Mouse (Mus musculus) kidney, adult 2 months (tissue): ENCODE data around the gene Wscd2. TPM values are rescaled to one million over a fixed set of nuclear protein-coding genes. Genes with fewer than 3 reads are reported as not detected.

Experiments used
- DNase-seq: peaks from one replicate; pipeline ENCODE4 v3.0.0; 2021
- H3K27ac ChIP-seq: fragments of 200-500 bp; 2 replicates; pipeline ENCODE4 v1.5.1; 2012; ENCODE audit warnings: low read depth, low read length, control low read depth, inconsistent platforms; ENCODE audit not compliant: insufficient read depth
- H3K27me3 ChIP-seq: fragments of 200-500 bp; replicated peaks from 2 replicates; pipeline ENCODE4 v1.6.1; 2012; ENCODE audit warnings: mild to moderate bottlenecking, moderate library complexity, low read length, inconsistent platforms; ENCODE audit not compliant: control insufficient read depth, insufficient read depth
- H3K36me3 ChIP-seq: fragments of 200-500 bp; 2 replicates; pipeline ENCODE4 v1.6.1; 2012; ENCODE audit warnings: mild to moderate bottlenecking, moderate library complexity, low read length, inconsistent platforms; ENCODE audit not compliant: control insufficient read depth, insufficient read depth
- H3K4me1 ChIP-seq: fragments of 200-500 bp; 2 replicates; pipeline ENCODE4 v1.6.1; 2011; ENCODE audit warnings: low read length; ENCODE audit not compliant: control insufficient read depth, insufficient read depth
- H3K4me3 ChIP-seq: fragments of 200-500 bp; 2 replicates; pipeline ENCODE4 v1.5.1; 2011; ENCODE audit warnings: mild to moderate bottlenecking, low read depth, low read length, control low read depth; ENCODE audit not compliant: insufficient read depth
- CTCF ChIP-seq: fragments of 200-500 bp; conservative IDR thresholded peaks from 2 replicates; pipeline ENCODE4 v1.5.1; 2011; ENCODE audit warnings: low read depth, mild to moderate bottlenecking, control low read depth, low read length, moderate library complexity, mixed read lengths; ENCODE audit not compliant: insufficient read depth, insufficient read length
- POLR2A ChIP-seq: fragments of 200-500 bp; IDR thresholded peaks from one replicate; pipeline ENCODE4 v1.6.1; 2011; ENCODE audit warnings: low read depth, low read length, control low read depth
- WGBS: fragments of 180-500 bp; shearing (Covaris S2); methylation state at CpG from one replicate; pipeline ENCODE4 v1.1.7; 2018; 5-methylcytosine and 5-hydroxymethylcytosine counted together
- polyA plus RNA-seq: library from polyadenylated mRNA; depleted of rRNA; stranded (reverse); fragments of >200 nt; gene quantifications from 2 replicates; pipeline ENCODE4 v1.2.3, GENCODE M21; 2012

The Wscd2 gene
- polyA plus RNA-seq, 1 experiment, result 9.0 TPM

GRCm38 (mm10) chr5:113604758-113605157 is 114.6 kb downstream of the Wscd2 start:
- H3K36me3 ChIP-seq, result no peaks in the 10 kb centered on the region
- no peak overlapping the region for H3K27ac ChIP-seq
- no peak for DNase-seq
- H3K4me1 ChIP-seq, result no peaks in the 10 kb centered on the region
- TF ChIP-seq POLR2A (no peak), CTCF (no peak)
- no peaks in the 10 kb centered on the region for H3K27me3 ChIP-seq
- H3K4me3 ChIP-seq, result no peak overlapping the region
- WGBS, result 78% methylated on average over 4 of the region's 4 CpGs

GRCm38 (mm10) chr5:113606121-113606520 is 116.0 kb downstream of the Wscd2 start:
- no peak overlapping the region for H3K27ac ChIP-seq
- no peak overlapping the region for H3K4me3 ChIP-seq
- 55% methylated on average over 3 of the region's 3 CpGs for WGBS
- no peaks in the 10 kb centered on the region for H3K4me1 ChIP-seq
- H3K36me3 ChIP-seq, result no peaks in the 10 kb centered on the region
- no peak for TF ChIP-seq CTCF
- no peak for TF ChIP-seq POLR2A
- no peaks in the 10 kb centered on the region for H3K27me3 ChIP-seq
- DNase-seq, result no peak

GRCm38 (mm10) chr5:113606961-113607785 is 117.0 kb downstream of the Wscd2 start:
- no peak overlapping the region for H3K4me3 ChIP-seq
- H3K27ac ChIP-seq, result no peak overlapping the region
- H3K4me1 ChIP-seq, result no peaks in the 10 kb centered on the region
- no peaks in the 10 kb centered on the region for H3K36me3 ChIP-seq
- WGBS, result 73% methylated on average over 8 of the region's 8 CpGs
- TF ChIP-seq POLR2A (no peak), CTCF (no peak)
- H3K27me3 ChIP-seq, result no peaks in the 10 kb centered on the region
- no peak for DNase-seq

DNA sequence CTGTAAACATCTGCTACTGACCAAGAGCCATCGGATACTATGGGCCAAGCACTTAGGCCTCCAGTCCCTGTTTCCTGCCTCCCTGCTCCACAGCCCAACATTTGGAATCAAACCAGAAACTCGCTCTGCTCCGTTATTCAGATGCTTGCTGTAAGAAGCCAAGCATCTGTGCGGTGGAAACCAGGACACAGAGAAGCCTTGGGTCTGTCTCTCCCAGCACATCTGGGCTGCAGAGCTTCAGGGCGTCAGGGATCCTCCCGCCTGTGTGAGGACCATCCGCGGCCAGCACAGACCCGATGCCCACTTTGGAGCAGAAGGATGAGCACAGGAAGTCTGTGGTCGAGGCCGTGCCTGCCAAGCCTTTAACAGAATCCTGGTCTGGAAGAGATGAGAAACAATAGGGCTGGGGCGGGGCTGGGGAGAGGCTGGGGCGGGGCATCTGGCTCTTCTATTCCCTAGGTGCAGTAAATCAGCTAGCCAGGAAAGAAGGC is 117.9 kb downstream of the Wscd2 start:
- no peaks in the 10 kb centered on the region for H3K27me3 ChIP-seq
- H3K4me3 ChIP-seq, result no peak overlapping the region
- TF ChIP-seq POLR2A (no peak), CTCF (no peak)
- H3K4me1 ChIP-seq, result no peaks in the 10 kb centered on the region
- 20% methylated on average over 13 of the region's 13 CpGs for WGBS
- peak; percentile 34 for DNase-seq
- H3K27ac ChIP-seq, result no peak overlapping the region
- H3K36me3 ChIP-seq, result no peaks in the 10 kb centered on the region

DNA sequence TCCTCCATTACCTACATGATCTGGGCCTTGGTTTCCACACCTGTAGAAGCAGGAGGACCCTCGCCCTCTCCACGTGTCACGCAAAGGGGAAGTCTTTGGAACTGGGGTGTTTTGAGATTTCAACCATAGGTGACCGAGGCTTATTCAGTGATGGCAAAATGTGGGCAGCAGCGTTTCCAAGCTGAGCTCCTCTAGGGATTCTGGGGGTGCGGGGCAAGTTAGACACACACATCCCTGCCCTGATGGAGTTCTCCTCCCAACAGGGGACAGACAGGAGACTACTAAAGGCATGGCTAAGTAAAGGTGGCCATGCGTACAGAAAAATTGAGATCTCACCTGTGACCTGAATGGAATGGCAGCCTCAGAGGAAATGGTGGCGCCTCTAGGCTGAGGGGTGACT is 118.4 kb downstream of the Wscd2 start:
- Histone ChIP-seq H3K36me3 (no peaks in the 10 kb centered on the region), H3K4me3 (no peak overlapping the region), H3K27me3 (no peaks in the 10 kb centered on the region), H3K4me1 (no peaks in the 10 kb centered on the region), H3K27ac (no peak overlapping the region)
- no peak for TF ChIP-seq POLR2A
- no peak for TF ChIP-seq CTCF
- no peak for DNase-seq
- WGBS, result 78% methylated on average over 8 of the region's 8 CpGs

- H3K36me3 ChIP-seq, result no peaks in the 10 kb centered on the region
- H3K27ac ChIP-seq, result no peak overlapping the region
- no peak for TF ChIP-seq POLR2A
- no peak for TF ChIP-seq CTCF
- no peaks in the 10 kb centered on the region for H3K4me1 ChIP-seq
- DNase-seq, result no peak
- H3K4me3 ChIP-seq, result no peak overlapping the region
- 73% methylated on average over 5 of the region's 5 CpGs for WGBS
- no peaks in the 10 kb centered on the region for H3K27me3 ChIP-seq
Observed at GRCm38 (mm10) chr5:113609891-113610290, 119.8 kb downstream of the Wscd2 start.

DNA sequence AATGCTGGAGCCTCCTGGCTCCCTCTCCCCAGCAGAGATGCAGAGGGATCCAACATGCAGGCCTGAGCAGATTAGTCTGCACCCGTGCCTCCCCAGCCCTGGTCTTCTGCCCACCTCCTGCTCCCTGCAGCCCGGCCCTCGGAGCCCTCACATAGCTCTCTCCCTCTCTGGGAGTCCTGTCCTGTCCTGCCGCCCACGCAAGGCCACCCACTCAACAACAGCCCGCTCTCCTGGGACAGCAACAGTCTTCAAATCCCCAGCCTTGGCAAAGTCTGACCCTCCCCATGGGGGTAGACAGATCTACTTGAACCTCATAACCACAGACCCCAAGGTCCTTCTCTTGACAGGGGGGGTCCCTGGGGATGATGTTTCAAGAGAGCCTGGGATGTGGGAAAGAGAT is 120.4 kb downstream of the Wscd2 start:
- H3K27ac ChIP-seq, result no peak overlapping the region
- no peak overlapping the region for H3K4me3 ChIP-seq
- TF ChIP-seq POLR2A (no peak), CTCF (no peak)
- no peaks in the 10 kb centered on the region for H3K27me3 ChIP-seq
- no peak for DNase-seq
- H3K36me3 ChIP-seq, result no peaks in the 10 kb centered on the region
- H3K4me1 ChIP-seq, result no peaks in the 10 kb centered on the region
- 54% methylated on average over 6 of the region's 6 CpGs for WGBS
